Mouse (Mus musculus) lung, adult 2 months (tissue): ENCODE data around the gene Rnaseh2b.

ENCODE experiments used
- CTCF ChIP-seq: fragments of 200-500 bp; IDR thresholded peaks from 2 replicates; pipeline ENCODE4 v1.5.1; 2011; ENCODE audit warnings: mild to moderate bottlenecking, low read length, control low read depth; ENCODE audit not compliant: insufficient read depth
- POLR2A ChIP-seq: fragments of 200-500 bp; IDR thresholded peaks from 2 replicates; pipeline ENCODE4 v1.6.1; 2011; ENCODE audit warnings: low read depth, mild to moderate bottlenecking, control low read depth, low read length, borderline replicate concordance; ENCODE audit errors: extremely low read depth

- no peak for TF ChIP-seq POLR2A
- no peak for TF ChIP-seq CTCF
Observed at GRCm38 (mm10) chr14:62249251-62249650, 43.1 kb upstream of the Rnaseh2b start.
